Mouse (Mus musculus) lung, postnatal 0 days (tissue): ENCODE results near the gene Frmd4a.

ENCODE experiments used
- CTCF ChIP-seq: IDR thresholded peaks from 2 replicates; pipeline ENCODE4 v1.5.1; 2016; ENCODE audit warnings: antibody characterized with exemption, mild to moderate bottlenecking
- EP300 ChIP-seq: IDR thresholded peaks from 2 replicates; pipeline ENCODE4 v1.6.1; 2016; ENCODE audit warnings: antibody characterized with exemption, mild to moderate bottlenecking, control low read depth

- TF ChIP-seq CTCF, result no peak
- no peak for TF ChIP-seq EP300
Measured at GRCm38 (mm10) chr2:4611295-4611694, 593.8 kb downstream of the Frmd4a start.
